Mouse (Mus musculus): Measurements from ENCODE around the gene Aoc2.
"Not testable (repeated sequence)": the region's sequence is repeated elsewhere in the genome, so short reads cannot be mapped to it uniquely, and the experiment has no call there.

DNA sequence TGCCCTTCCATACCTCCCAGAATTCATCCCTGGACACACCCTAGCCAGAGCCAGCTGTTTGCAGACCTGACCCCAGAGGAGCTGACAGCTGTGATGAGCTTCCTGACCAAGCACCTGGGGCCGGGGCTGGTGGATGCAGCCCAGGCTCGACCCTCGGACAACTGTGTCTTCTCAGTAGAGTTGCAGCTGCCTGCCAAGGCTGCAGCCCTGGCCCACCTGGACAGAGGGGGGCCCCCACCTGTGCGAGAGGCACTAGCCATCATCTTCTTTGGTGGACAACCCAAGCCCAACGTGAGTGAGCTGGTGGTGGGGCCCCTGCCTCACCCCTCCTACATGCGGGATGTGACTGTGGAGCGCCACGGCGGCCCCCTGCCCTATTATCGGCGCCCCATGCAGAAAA, 338 bp downstream of the Aoc2 start:
- not testable (repeated sequence) for TF ChIP-seq CTCF (IDR thresholded peaks at IDR 0.05; ENCODE audit: low read depth, low read length); POLR2A (IDR thresholded peaks at IDR 0.05; ENCODE audit: extremely low read depth, insufficient read depth, low read length)

Measured in liver, adult 2 months (tissue).